Mouse (Mus musculus) brain, adult 2 months (tissue): Measurements from ENCODE around the gene Npl.
"Not testable (repeated sequence)": the region's sequence is repeated elsewhere in the genome, so short reads cannot be mapped to it uniquely, and the experiment has no call there.

ENCODE experiments used
- DNase-seq: peaks from one replicate; pipeline ENCODE4 v3.0.0; 2011; ENCODE audit warnings: low read depth, low spot score

Npl gene

GRCm38 (mm10) chr1:153489132-153489531 is 60.7 kb downstream of the Npl start:
- DNase-seq = peak; percentile 47

- peak; percentile 97 for DNase-seq
Observed at GRCm38 (mm10) chr1:153487500-153487879, 62.4 kb downstream of the Npl start, which contains the start of gene Dhx9. Dhx9 (minus strand) TSS chr1:153487660.

GRCm38 (mm10) chr1:153486767-153487499 is 62.9 kb downstream of the Npl start:
- DNase-seq = peak; percentile 61

DNA sequence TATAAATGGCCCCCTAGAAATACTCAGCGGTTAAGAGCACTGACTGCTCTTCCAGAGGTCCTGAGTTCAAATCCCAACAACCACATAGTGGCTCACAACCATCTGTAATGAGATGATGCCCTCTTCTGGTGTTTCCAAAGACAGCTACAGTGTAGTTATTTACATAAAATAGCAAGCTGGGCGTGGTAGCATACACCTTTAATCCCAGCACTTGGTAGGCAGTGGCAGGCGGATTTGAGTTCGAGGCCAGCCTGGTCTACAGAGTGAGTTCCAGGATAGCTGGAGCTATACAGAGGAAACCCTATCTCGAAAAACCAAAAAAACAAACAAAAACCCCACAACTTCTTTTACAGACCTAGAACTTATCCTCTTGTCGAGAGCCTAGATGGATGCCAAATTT is 63.7 kb downstream of the Npl start:
- DNase-seq = not testable (repeated sequence)

GRCm38 (mm10) chr1:153485201-153485796 is 64.5 kb downstream of the Npl start:
- DNase-seq = no peak

- DNase-seq = no peak
Observed at GRCm38 (mm10) chr1:153481025-153481412, 68.8 kb downstream of the Npl start.

- DNase-seq = peak; percentile 61
Observed at GRCm38 (mm10) chr1:153480386-153481024, 69.3 kb downstream of the Npl start.

GRCm38 (mm10) chr1:153479296-153479695 is 70.5 kb downstream of the Npl start:
- peak; percentile 66 for DNase-seq

DNA sequence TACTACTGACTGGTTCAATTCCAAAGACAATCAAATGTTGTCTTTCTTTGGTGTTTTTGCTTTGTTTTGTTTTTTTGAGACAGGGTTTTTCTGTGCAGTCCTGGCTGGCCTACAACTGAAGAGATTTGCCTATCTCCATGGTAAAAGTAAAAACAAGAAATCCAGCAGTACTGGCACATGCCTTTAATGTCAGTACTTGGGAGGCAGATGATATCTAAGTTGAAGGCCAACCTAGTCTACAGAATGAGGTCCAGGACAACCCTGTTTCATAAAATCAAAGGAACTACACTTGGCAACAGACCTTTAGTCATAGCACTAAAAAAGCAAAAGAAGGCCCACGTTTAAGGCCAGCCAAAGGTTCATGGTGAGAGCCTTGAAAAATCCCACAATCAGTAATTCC is 88.0 kb downstream of the Npl start:
- DNase-seq = no peak

- DNase-seq = no peak
Observed at GRCm38 (mm10) chr1:153456137-153456536, 93.7 kb downstream of the Npl start.

GRCm38 (mm10) chr1:153453146-153453642 is 96.7 kb downstream of the Npl start:
- DNase-seq = no peak
